Mouse (Mus musculus) lung, postnatal 0 days (tissue): ENCODE results near the gene Kdm1a.

Source experiments
- CTCF ChIP-seq: IDR thresholded peaks from 2 replicates; pipeline ENCODE4 v1.5.1; 2016; ENCODE audit warnings: antibody characterized with exemption, mild to moderate bottlenecking
- EP300 ChIP-seq: IDR thresholded peaks from 2 replicates; pipeline ENCODE4 v1.6.1; 2016; ENCODE audit warnings: antibody characterized with exemption, mild to moderate bottlenecking, control low read depth

DNA sequence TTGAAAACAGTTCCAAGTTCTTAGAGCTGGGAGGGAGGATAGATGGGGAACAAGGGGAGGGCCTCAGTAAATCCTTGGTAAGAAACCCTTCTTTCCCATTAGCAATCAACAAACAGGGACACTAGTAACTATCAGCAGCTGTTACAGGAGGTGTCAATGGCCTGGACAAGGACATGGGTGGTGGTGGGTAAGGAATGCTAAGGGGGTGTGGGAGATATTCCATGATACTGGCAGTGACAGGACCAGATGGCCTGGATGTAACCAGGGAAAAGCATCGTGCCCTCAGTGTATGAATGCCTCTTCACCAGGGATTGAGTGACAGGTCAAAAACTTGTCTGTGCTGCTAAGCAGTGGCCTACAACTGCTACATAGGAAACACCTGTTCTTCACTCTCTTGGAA, 49.4 kb downstream of the Kdm1a start:
- no peak for TF ChIP-seq CTCF
- TF ChIP-seq EP300, result no peak
